Mouse (Mus musculus) limb, embryonic 13.5 days (tissue): ENCODE data around the gene Ankle2. TPM values are rescaled to one million over a fixed set of nuclear protein-coding genes. Genes with fewer than 3 reads are reported as not detected.

Source experiments
- ATAC-seq: fragments of 200-750 bp; cut with Nextera tagmentation; 2 replicates; pipeline ENCODE4 v1.8.0; 2017; ENCODE audit warnings: low read depth, moderate number of reproducible peaks, moderate TSS enrichment; ENCODE audit not compliant: low FRiP score
- H3K27ac ChIP-seq: fragments of 300-500 bp; sonication (generic); 2 replicates; pipeline ENCODE4 v1.5.1; 2015; ENCODE audit warnings: inconsistent platforms, mild to moderate bottlenecking, moderate library complexity
- H3K27me3 ChIP-seq: fragments of 300-500 bp; sonication (generic); 2 replicates; pipeline ENCODE4 v1.6.1; 2015; ENCODE audit warnings: mild to moderate bottlenecking, inconsistent platforms
- H3K36me3 ChIP-seq: fragments of 300-500 bp; sonication (generic); 2 replicates; pipeline ENCODE4 v1.6.1; 2015; ENCODE audit warnings: inconsistent platforms, mild to moderate bottlenecking, moderate library complexity
- H3K4me1 ChIP-seq: fragments of 300-500 bp; sonication (generic); 2 replicates; pipeline ENCODE4 v1.6.1; 2015; ENCODE audit warnings: inconsistent platforms
- H3K4me2 ChIP-seq: fragments of 300-500 bp; sonication (generic); replicated peaks from 2 replicates; pipeline ENCODE4 v1.6.1; 2015; ENCODE audit warnings: inconsistent platforms, mild to moderate bottlenecking, moderate library complexity
- H3K4me3 ChIP-seq: fragments of 300-500 bp; sonication (generic); 2 replicates; pipeline ENCODE4 v1.5.1; 2015; ENCODE audit warnings: moderate library complexity, mild to moderate bottlenecking, inconsistent platforms
- H3K9ac ChIP-seq: fragments of 300-500 bp; sonication (generic); 2 replicates; pipeline ENCODE4 v1.6.1; 2015; ENCODE audit warnings: mild to moderate bottlenecking, inconsistent platforms
- H3K9me3 ChIP-seq: fragments of 300-500 bp; sonication (generic); 2 replicates; pipeline ENCODE4 v1.6.1; 2016; ENCODE audit warnings: inconsistent platforms
- WGBS: fragments of 180-500 bp; shearing (Covaris S2); methylation state at CpG from one replicate; pipeline ENCODE4 v1.1.7; 2015; 5-methylcytosine and 5-hydroxymethylcytosine counted together
- polyA plus RNA-seq: library from polyadenylated mRNA; unstranded; fragments of >200 nt; fragmentation: Nextera tagmentation; extraction: Ambion mirVana; gene quantifications from 2 replicates; pipeline ENCODE4 v1.2.1, GENCODE M21; 2015

Gene Ankle2
- polyA plus RNA-seq, result 28.7 and 34.1 TPM in 2 replicates

- Histone ChIP-seq H3K9me3 (no peaks in the 10 kb centered on the region), H3K27ac (peak within 1 kb of the TSS; percentile 94), H3K4me2 (peak within 1 kb of the TSS; percentile 80), H3K4me1 (peaks cover 23% of the 10 kb centered on the region), H3K4me3 (peak within 1 kb of the TSS; percentile 79), H3K36me3 (peaks cover 30% of the 10 kb centered on the region), H3K9ac (peak within 1 kb of the TSS; percentile 97), H3K27me3 (no peaks in the 10 kb centered on the region)
- peak; percentile 97 for ATAC-seq
- under 1% methylated on average over 81 of the region's 81 CpGs for WGBS
Observed at GRCm38 (mm10) chr5:110230780-110231461, at the start of gene Ankle2. TSS of gene Ankle2 (plus strand) at chr5:110231004.

- no peak for ATAC-seq
- WGBS, result 90% methylated on average over 5 of the region's 5 CpGs
Observed at GRCm38 (mm10) chr5:110181716-110182115, 49.1 kb upstream of the Ankle2 start.

DNA sequence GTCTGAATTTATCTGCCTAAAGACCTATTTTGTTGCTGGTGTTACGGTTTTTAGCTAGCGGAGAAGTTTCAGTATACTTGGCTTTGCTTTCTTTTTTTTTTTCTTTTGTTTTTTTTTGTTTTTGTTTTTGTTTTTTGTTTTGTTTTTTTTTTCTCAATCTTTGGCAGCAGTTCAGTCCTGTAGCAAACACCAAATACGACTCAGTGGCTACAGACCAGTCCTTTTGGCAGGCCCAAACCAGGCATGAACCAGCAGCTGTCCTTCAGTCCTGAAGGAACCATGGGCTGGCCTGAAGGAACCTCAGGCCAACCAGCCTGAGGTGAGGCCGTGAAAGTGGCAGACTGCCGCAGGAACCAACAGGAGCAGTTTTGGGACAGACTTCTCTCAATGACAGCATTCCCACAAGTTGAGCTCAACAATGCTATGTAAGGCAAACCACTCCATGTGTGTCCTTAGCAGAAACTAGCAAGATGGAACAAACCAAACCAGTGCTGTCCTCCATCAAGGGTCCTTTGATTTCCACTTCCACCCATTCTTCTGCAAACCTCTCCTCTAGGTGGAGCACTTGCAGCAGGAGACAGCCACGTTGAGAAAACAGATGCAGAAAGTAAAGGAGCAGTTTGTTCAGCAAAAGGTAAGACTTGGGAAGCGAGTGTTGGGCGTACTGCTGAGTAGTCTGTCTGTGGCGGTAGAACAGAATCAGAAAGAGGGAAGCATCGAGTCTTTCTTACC lies 27.5 kb upstream of the Ankle2 start:
- no peak for ATAC-seq
- Histone ChIP-seq H3K36me3 (peaks cover 85% of the 10 kb centered on the region), H3K27me3 (no peaks in the 10 kb centered on the region), H3K4me2 (no peak overlapping the region), H3K27ac (no peak overlapping the region), H3K9me3 (no peaks in the 10 kb centered on the region), H3K9ac (no peak overlapping the region), H3K4me3 (no peak overlapping the region), H3K4me1 (no peaks in the 10 kb centered on the region)
- WGBS, result 89% methylated on average over 10 of the region's 10 CpGs

More at GRCm38 (mm10) chr5:110181716-110182115, 49.1 kb upstream of the Ankle2 start:
- Histone ChIP-seq H3K9ac (no peak overlapping the region), H3K4me1 (peaks cover 14% of the 10 kb centered on the region), H3K9me3 (no peaks in the 10 kb centered on the region), H3K27me3 (no peaks in the 10 kb centered on the region), H3K4me2 (no peak overlapping the region), H3K4me3 (no peak overlapping the region), H3K36me3 (peaks cover 46% of the 10 kb centered on the region), H3K27ac (no peak overlapping the region)

- no peak overlapping the region for H3K4me3 ChIP-seq
- ATAC-seq, result no peak
- H3K27me3 ChIP-seq, result no peaks in the 10 kb centered on the region
- 80% methylated on average over 6 of the region's 6 CpGs for WGBS
- no peaks in the 10 kb centered on the region for H3K9me3 ChIP-seq
- peaks cover 95% of the 10 kb centered on the region for H3K36me3 ChIP-seq
- no peaks in the 10 kb centered on the region for H3K4me1 ChIP-seq
- H3K4me2 ChIP-seq, result no peak overlapping the region
- H3K9ac ChIP-seq, result no peak overlapping the region
- H3K27ac ChIP-seq, result no peak overlapping the region
Observed at GRCm38 (mm10) chr5:110204777-110205176, 26.0 kb upstream of the Ankle2 start.

DNA sequence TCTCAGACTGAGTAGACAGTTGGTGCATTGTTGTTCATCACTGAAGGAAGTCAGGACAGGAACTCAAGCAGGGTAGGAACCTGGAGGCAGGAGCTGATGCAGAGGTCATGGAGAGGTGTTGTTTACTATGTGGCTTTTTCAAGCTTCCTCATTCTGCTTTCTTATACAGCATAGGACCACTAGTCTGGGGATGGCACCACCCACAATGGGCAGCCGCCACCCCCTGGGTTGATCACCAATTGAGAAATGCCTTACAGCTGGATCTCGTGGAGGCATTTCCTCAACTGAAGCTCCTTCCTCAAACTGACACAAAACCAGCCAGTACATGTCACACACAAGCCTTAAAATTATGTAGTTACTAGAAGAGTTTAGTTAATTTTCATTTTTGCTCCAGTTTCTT lies 19.5 kb upstream of the Ankle2 start:
- Histone ChIP-seq H3K27me3 (no peaks in the 10 kb centered on the region), H3K9me3 (no peaks in the 10 kb centered on the region), H3K4me2 (no peak overlapping the region), H3K4me1 (no peaks in the 10 kb centered on the region), H3K4me3 (no peak overlapping the region), H3K9ac (no peak overlapping the region), H3K27ac (no peak overlapping the region), H3K36me3 (peaks cover 96% of the 10 kb centered on the region)
- no peak for ATAC-seq
- 81% methylated on average over 2 of the region's 2 CpGs for WGBS

DNA sequence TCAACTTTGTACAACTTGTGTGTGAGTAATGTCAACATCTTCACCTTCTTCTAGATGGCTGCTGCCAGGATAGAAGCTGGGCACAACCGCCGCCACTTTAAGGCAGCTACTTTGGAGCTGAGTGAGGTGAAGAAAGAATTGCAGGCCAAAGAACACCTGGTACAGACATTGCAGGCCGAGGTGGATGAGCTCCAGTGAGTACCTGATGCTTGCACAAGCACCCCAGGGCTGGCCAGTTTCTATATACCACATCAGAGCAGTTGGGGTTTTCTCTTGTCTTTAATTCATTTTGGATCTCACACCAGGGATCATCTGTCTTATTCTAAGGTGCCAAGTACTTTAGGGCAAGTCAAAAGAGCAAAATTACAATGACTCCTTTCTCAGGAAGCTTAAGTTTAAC lies 14.0 kb upstream of the Ankle2 start:
- Histone ChIP-seq H3K9me3 (no peaks in the 10 kb centered on the region), H3K4me2 (no peak overlapping the region), H3K9ac (no peak overlapping the region), H3K4me3 (no peak overlapping the region), H3K4me1 (no peaks in the 10 kb centered on the region), H3K27me3 (no peaks in the 10 kb centered on the region), H3K36me3 (peaks cover 99% of the 10 kb centered on the region), H3K27ac (no peak overlapping the region)
- 88% methylated on average over 3 of the region's 3 CpGs for WGBS
- ATAC-seq, result no peak

DNA sequence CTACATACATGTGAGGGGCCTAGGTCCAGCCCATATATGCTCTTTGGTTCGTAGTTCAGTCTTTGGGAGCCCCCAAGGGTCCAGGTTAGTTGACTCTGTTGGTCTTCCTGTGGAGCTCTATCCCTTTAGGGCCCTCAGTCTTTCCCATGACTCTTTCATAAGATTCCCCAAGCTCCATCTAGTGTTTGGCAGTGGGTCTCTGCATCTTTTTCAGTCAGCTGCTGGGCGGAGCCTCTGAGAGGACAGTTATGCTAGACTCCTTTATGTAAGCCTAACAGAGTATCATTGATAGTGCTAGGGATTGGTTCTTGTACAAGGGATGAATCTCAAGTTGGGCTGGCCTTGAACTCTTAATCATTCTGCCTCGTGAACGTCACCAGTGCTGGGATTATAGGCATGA lies 10.5 kb upstream of the Ankle2 start:
- Histone ChIP-seq H3K9me3 (no peaks in the 10 kb centered on the region), H3K36me3 (peaks cover 89% of the 10 kb centered on the region), H3K9ac (no peak overlapping the region), H3K4me2 (no peak overlapping the region), H3K4me1 (no peaks in the 10 kb centered on the region), H3K27me3 (no peaks in the 10 kb centered on the region), H3K4me3 (no peak overlapping the region), H3K27ac (no peak overlapping the region)
- no peak for ATAC-seq
- WGBS, result 91% methylated on average over 4 of the region's 4 CpGs

- no peak overlapping the region for H3K9ac ChIP-seq
- 84% methylated on average over 6 of the region's 6 CpGs for WGBS
- peaks cover 84% of the 10 kb centered on the region for H3K36me3 ChIP-seq
- ATAC-seq, result no peak
- H3K4me2 ChIP-seq, result no peak overlapping the region
- no peak overlapping the region for H3K27ac ChIP-seq
- no peak overlapping the region for H3K4me3 ChIP-seq
- no peaks in the 10 kb centered on the region for H3K4me1 ChIP-seq
- H3K27me3 ChIP-seq, result no peaks in the 10 kb centered on the region
- no peaks in the 10 kb centered on the region for H3K9me3 ChIP-seq
Observed at GRCm38 (mm10) chr5:110222757-110223156, 8.0 kb upstream of the Ankle2 start.

DNA sequence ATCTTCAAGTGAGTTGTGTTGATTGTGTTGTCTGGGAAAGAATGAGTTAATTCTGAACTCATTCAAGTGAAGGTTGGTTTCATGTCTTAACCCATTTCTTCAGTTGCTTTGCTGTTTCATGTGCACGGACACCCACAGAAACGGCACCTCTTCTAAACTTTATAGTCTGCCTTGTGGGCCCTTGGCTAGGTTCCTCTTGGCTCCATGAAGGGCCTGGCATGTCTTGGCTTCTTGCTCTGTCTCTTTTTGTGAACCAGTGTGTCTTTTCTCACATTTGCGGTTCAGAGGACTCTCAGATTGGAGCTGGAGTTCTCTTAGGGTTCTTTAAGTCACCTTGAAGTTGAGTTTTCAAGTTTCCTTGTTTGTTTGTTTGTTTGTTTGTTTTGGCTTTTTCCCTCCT lies 5.7 kb upstream of the Ankle2 start:
- Histone ChIP-seq H3K9ac (no peak overlapping the region), H3K4me2 (no peak overlapping the region), H3K27ac (no peak overlapping the region), H3K36me3 (peaks cover 64% of the 10 kb centered on the region), H3K9me3 (no peaks in the 10 kb centered on the region), H3K4me3 (no peak overlapping the region), H3K4me1 (peaks cover 3% of the 10 kb centered on the region), H3K27me3 (no peaks in the 10 kb centered on the region)
- 78% methylated on average over 3 of the region's 3 CpGs for WGBS
- no peak for ATAC-seq

- Histone ChIP-seq H3K9me3 (no peaks in the 10 kb centered on the region), H3K9ac (no peak overlapping the region), H3K36me3 (peaks cover 40% of the 10 kb centered on the region), H3K4me3 (no peak overlapping the region), H3K4me1 (peaks cover 15% of the 10 kb centered on the region), H3K4me2 (no peak overlapping the region), H3K27ac (no peak overlapping the region), H3K27me3 (no peaks in the 10 kb centered on the region)
- 26% methylated on average over 1 of the region's 1 CpGs for WGBS
- no peak for ATAC-seq
Observed at GRCm38 (mm10) chr5:110227336-110227883, 3.4 kb upstream of the Ankle2 start.

DNA sequence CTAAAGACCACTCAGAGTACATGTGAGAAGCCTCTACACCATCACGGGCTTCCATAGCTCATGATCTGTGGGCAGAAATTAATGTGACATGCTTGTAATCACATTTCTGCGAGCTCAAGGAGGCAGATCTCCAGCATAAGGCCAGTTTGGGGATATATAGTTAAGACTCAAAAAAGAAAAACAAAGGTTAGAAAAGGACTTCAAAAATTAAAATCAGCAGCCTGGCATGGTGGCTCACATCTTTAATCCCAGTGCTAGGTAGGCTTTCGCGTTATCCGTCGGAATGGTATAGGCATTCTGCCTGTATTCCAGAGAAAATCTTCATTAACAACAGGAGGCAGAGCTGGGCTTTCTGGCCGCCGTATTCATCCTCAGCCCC lies 414 bp upstream of the Ankle2 start:
- no peaks in the 10 kb centered on the region for H3K9me3 ChIP-seq
- no peak for ATAC-seq
- peaks cover 33% of the 10 kb centered on the region for H3K36me3 ChIP-seq
- WGBS, result 8% methylated on average over 8 of the region's 8 CpGs
- no peaks in the 10 kb centered on the region for H3K27me3 ChIP-seq
- H3K4me1 ChIP-seq, result peaks cover 23% of the 10 kb centered on the region
- peak overlapping the region; percentile 79 for H3K4me3 ChIP-seq
- H3K4me2 ChIP-seq, result peak overlapping the region; percentile 80
- H3K27ac ChIP-seq, result peak overlapping the region; percentile 94; the same call in 1 of the 2 replicates
- peak overlapping the region; percentile 97 for H3K9ac ChIP-seq

- Histone ChIP-seq H3K9ac (peak overlapping the region; percentile 97), H3K4me1 (peaks cover 23% of the 10 kb centered on the region), H3K27me3 (no peaks in the 10 kb centered on the region), H3K36me3 (peaks cover 33% of the 10 kb centered on the region), H3K27ac (no peak overlapping the region), H3K4me3 (peak overlapping the region; percentile 79), H3K9me3 (no peaks in the 10 kb centered on the region), H3K4me2 (peak overlapping the region; percentile 80)
- WGBS, result 41% methylated on average over 13 of the region's 13 CpGs
- no peak for ATAC-seq
Observed at GRCm38 (mm10) chr5:110231638-110232037, 834 bp downstream of the Ankle2 start.
